Mouse (Mus musculus): ENCODE measurements around the gene Nkg7.

The Nkg7 gene

GRCm38 (mm10) chr7:43447801-43448200, 10.9 kb downstream of the Nkg7 start:
- in situ Hi-C loops (cut with MboI), result no loop called here

DNA sequence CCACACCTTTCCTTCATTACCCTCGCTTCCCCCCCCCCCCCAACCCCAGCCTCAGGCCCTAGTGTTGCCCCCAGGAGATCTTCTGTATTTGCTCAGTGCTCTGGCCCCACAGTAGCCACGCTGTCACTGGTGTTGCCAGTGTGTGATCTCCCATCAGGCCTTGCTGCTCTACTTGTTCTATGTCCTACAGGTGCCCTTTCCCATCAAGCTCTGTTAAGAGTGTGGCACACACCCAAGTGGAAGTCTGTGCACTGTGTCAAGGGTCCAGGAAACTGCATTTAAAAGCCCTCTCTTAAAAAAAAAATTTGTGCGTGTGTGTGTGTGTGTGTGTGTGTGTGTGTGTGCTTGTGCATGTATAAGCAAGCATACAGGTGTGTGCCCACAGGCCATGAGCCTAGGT, 11.4 kb downstream of the Nkg7 start:
- in situ Hi-C loops (cut with MboI), result no loop called here

DNA sequence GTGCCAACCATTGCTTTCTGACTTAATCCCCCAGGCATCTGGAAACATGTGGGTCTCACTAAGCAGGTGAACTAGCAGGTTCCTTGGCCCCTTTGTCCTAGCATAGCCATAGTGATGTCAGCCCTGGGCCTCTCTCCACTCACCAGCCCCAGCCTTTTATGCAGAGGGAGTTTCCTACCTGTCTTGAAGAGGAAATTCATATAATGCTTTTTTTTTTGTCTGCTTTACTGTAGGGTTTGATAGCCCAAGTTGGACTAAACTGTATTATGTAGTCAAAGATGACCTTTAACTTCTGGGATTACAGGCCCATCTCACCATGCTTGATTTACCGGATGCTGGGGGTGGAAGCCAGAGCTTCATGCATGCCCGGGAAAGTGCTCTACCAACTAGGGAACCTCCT, 12.9 kb downstream of the Nkg7 start:
- in situ Hi-C loops (cut with MboI), result no loop called here

- in situ Hi-C loops (cut with MboI), result no loop called here
These were observed 14.9 kb downstream of the Nkg7 start for GRCm38 (mm10) chr7:43451726-43452125.

GRCm38 (mm10) chr7:43452609-43453008, 15.7 kb downstream of the Nkg7 start:
- in situ Hi-C loops (cut with MboI), result no loop called here

DNA sequence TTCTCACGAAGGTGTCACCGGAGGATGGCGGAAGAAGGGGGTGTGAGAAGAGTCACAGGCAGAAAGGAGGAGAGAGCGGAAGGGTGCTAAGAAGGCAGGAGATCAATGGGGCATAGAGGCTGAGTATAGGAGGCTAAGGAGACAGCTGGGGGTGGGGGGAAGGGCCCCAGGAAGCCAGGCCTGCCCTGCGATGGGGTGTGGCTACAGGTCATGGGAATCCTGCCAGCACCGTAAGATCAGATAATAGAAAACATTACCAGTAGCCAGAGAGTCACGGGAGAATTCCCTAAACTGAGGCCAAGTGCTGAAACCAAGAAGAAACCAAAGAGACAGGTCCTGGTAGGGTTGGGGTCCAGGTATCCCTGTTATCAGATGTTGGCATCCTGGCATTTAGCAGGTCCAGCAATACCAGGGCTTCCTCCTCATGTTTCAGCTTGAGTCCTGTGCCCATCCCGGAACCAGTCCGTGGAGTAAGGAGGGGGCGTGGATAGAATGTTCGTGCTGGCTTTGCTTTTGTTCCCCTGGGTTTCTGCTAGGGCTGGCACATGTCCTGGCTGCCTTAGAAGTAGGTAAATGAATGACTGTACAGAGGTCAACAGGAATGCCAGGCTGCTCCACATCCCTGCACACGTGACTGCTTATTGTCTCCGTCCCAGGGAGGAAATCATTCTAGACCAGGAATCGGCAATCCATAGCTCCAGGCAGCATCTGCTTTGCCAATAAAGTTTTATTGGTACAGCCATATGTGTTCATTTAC, 16.9 kb downstream of the Nkg7 start:
- in situ Hi-C loops (cut with MboI), result no loop called here

GRCm38 (mm10) chr7:43454371-43454770, 17.5 kb downstream of the Nkg7 start:
- in situ Hi-C loops (cut with MboI), result no loop called here

DNA sequence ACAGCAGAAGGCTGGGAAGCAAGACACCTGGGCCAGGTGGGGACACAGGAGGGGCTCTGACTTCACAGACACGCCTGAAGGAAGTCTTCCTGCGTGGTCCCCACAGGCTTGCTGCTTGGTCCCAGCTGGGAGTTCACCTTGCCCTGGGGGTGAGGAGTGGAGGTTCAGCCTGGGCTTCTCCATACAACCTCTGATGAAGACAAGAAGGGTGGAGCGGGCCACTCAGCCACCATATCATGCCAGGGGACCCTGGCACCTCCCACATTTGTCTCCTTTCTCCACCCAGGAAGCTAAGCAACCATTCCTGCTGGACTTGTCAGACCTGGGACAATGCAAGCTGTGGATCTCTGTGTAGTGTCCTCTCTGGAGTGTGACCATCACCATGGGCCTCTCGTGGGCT, 26.0 kb downstream of the Nkg7 start, which contains the start of gene Vsig10l:
Gene Vsig10l (plus strand): TSS at position 301 of the 400 bp plus-strand sequence.
- in situ Hi-C loops (cut with MboI), result loop anchor here (10.0 kb wide), 1 partner anchor 118 kb away; no protein-coding TSS in a partner anchor

DNA sequence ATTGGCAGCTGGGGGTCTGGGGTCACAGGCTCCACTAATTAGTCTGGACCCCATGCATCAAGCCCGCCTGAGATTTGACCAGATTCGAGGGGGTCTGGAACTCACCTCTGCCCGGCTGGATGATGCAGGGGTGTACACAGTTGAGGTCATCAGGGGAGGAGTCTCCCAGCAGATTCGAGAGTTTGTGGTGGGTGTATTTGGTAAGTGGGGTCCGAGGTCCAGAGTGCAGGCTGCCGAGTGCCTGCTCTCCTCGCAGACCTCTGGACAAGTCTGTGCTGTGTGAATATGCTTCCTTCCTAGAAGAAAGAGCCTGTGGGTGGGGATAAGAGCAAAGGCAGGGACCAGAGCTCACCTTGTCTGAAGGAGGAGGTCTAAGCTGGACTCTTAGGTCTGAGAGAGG, 27.1 kb downstream of the Nkg7 start:
- in situ Hi-C loops (cut with MboI), result loop anchor here (10.0 kb wide), 1 partner anchor 119 kb away; no protein-coding TSS in a partner anchor

DNA sequence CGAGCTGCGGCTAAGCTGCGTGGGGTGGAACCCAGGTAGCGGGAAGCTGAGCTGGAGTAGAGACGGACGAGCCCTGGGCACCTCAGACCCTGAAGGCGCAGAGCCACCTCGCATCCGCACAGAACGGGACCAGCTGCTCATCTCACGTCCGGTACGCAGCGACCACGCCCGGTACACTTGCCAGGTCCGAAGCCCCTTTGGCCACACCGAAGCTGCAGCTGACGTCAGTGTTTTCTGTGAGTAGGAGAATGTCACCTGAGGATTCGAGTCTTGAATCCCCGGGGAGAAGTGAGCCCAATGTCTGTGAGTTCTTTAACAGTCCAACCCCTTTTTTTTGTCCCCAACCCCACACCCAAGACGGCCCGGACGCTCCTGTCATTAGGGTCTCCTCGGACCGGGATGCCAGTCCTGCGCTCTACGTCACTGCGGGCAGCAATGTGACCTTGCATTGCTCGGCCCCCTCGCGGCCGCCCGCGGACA, 28.0 kb downstream of the Nkg7 start:
- in situ Hi-C loops (cut with MboI), result loop anchor here (10.0 kb wide), 1 partner anchor 120 kb away; no protein-coding TSS in a partner anchor

DNA sequence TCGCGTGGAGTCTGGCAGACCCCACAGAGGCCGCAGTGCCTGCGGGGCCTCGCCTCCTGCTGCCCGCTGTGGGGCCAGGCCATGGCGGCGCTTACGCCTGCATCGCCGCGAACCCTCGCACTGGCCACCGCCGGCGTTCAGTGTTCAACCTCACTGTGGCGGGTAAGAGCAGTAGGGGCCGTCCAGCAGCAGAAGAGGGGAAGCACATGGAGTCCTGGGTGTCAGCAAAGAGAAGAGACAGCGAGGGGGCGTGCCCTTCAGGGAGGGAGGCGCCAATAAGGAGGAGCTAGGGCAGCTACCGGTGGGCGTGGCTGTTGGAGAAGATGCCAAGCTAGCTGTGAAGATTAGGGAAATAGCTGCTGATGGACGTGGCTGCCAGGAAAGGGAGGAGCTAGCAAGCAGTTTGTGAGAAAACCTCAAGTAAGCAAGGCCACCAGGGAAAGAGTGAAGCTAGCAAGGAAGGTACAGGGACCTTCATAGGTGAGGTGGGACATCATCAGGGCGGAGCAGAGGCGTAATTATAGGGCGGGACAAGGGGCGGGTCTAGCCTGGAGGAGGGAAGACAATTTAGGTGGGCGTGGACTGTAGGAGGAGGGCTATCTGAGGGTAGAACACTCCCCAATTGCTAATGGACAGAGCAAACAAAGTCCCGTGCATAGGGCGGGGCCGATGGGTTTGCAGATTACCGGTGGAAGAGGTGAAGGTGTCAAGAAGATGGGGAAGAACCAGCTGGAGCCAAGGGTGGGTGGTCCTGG, 28.6 kb downstream of the Nkg7 start:
- in situ Hi-C loops (cut with MboI), result loop anchor here (10.0 kb wide), 1 partner anchor 121 kb away; no protein-coding TSS in a partner anchor

GRCm38 (mm10) chr7:43466099-43466694, 29.3 kb downstream of the Nkg7 start:
- in situ Hi-C loops (cut with MboI), result loop anchor here (10.0 kb wide), 1 partner anchor 121 kb away; no protein-coding TSS in a partner anchor

GRCm38 (mm10) chr7:43470373-43470772, 33.5 kb downstream of the Nkg7 start:
- in situ Hi-C loops (cut with MboI), result no loop called here

GRCm38 (mm10) chr7:43475706-43476105, 38.8 kb downstream of the Nkg7 start:
- in situ Hi-C loops (cut with MboI), result no loop called here

DNA sequence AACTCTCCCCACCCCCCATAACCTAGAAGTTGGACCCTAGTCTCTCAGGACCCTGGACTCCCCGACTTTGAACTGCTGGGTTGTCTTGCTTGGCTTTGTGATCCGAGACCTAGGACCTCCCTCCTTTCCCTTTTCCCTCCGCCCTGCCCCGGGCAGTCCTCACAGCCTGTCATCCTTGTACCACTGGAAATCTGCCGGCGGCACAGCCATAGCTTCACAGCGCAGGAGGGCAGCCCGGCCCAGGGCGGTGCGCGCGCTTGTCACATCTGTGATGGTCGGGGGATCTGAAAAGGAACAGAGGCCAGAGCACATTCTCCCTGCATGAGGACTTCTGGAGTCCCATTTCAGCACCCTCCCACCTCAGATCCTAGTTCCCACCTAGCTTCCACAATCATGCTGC, 39.5 kb downstream of the Nkg7 start:
- in situ Hi-C loops (cut with MboI), result no loop called here

DNA sequence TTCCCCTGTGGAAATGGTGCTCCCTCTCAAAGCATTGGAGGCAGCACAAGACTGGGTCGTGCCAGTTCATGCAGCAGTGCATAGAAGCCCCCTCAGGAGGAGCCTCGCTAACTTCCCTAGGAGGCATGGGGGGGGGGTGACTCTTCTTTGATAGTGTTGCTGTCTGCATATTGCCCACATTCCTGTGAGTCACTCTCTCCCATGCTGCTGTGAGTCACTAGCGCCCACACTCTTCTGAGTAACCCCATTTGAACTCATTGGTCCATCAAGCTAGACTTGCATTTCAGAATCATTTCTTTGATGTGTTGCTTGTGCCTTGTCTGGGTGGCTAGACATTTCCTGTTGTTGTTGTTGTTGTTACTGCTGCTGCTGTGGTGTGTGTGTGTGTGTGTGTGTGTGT, 44.3 kb downstream of the Nkg7 start:
- in situ Hi-C loops (cut with MboI), result no loop called here

DNA sequence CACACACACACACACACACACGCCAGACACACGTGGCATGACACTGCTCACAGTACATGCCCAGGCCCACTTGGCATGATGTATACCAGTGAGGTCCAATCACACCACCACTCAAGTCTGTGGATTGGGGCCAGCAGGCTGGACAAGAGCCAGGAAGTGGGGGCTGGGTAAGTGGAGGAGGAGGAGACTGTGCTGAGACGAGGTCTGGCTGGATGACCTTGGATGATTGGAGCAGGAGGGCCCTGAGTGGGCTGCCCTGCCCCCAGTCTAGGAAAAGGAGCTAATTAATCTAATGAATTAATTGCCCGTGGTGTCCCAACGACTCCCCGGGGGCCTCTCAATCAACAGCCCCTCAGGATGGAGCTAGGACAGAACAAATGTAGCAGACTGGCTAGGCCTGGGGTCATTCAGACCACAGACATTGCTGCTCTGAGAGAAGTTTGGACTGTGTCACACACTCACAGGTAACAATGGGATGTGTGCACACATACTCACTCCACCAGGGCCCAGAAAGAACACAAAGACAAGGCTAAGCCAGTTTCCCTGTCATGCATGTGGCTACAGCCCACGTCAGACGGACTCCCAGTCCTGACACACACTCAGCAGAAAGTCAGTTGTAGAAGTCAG, 45.3 kb downstream of the Nkg7 start:
- in situ Hi-C loops (cut with MboI), result no loop called here

- in situ Hi-C loops (cut with MboI), result no loop called here
These were observed 46.4 kb downstream of the Nkg7 start for GRCm38 (mm10) chr7:43483236-43483635.

Data from mature B cell (primary cell).